Mouse (Mus musculus) ovary, postnatal 36 days (tissue): ENCODE measurements around the gene Pla2g1b.
"Not testable (repeated sequence)": the region's sequence is repeated elsewhere in the genome, so short reads cannot be mapped to it uniquely, and the experiment has no call there.

Source experiments
- DNase-seq: peaks from one replicate; pipeline ENCODE4 v3.0.0; 2022; ENCODE audit warnings: low spot score, mixed read lengths

Gene Pla2g1b

GRCm38 (mm10) chr5:115505617-115506016 lies 39.6 kb downstream of the Pla2g1b start:
- DNase-seq: not testable (repeated sequence)

DNA sequence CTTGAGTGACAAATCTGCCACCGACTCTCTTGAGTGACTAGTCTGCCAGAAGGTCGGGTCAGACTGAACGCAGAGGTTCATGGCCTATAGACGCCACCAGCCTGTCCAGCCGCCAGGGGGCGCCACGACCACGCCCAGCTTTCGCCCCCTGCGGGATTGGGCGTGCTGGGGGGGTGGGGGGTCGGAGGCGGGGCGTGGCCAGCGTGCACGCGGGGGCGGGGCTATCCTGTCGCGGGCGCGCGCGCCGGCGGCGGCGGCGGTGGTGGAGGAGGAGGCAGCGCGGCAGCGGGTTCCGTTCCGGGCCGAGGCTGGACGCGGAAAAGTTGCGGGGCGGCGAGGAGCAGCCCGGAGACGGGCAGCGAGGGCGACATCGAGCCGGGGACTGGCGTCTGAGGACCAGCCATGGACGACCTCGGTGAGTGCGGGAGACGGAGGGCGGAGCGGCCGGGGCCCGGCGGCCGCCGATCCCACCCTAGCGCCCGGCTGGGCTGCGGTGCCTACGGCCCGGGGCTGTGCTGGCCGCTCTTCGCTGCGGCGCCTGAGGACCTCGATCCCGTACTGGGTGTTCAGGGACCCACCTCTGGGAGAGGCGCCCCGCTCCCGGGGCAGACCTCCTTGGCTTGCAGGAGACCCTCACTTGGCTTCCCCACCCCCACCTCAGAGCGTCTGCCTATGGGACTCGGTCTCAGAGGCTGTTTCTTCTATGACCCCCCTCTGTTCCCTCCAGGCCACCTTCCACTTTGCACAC lies 40.6 kb downstream of the Pla2g1b start, which contains the start of gene Pxn:
Gene Pxn, plus strand, starts transcription at position 223 of the 748 bp plus-strand sequence.
- peak; percentile 94 for DNase-seq

DNA sequence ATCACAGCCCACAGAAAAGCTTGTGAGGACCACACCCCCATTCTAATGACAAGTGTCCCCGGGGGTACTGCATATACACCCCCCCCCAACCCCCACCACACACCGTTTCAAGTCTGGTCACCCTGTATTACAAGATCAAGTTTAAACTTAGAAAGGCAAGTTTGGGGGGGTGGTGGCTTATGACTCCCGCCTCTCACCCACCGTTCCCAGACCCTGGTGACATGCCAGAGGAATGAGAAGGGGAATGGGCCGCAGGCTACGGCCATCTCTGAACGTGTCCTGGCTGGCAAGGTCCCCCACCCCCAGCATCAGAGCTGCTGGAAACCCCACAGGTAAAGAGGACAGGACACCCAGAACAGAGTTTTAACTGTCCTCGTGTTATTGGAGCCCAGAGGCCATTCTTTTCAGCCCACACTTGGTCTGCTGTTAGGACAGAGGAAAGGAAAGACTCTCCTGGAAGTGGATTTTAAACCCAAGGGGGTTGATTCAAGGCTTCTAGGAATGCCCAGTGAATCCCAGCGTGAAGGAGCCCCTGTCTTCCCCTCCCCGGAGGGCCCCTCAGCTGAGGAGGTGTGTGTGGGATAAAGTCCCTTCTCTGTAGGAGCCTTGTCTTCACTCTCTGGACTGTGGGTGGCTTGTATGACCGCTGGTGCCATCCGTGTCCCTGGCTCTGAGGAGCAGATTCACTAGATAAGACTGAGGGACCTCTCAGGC lies 41.4 kb downstream of the Pla2g1b start:
- no peak for DNase-seq

DNA sequence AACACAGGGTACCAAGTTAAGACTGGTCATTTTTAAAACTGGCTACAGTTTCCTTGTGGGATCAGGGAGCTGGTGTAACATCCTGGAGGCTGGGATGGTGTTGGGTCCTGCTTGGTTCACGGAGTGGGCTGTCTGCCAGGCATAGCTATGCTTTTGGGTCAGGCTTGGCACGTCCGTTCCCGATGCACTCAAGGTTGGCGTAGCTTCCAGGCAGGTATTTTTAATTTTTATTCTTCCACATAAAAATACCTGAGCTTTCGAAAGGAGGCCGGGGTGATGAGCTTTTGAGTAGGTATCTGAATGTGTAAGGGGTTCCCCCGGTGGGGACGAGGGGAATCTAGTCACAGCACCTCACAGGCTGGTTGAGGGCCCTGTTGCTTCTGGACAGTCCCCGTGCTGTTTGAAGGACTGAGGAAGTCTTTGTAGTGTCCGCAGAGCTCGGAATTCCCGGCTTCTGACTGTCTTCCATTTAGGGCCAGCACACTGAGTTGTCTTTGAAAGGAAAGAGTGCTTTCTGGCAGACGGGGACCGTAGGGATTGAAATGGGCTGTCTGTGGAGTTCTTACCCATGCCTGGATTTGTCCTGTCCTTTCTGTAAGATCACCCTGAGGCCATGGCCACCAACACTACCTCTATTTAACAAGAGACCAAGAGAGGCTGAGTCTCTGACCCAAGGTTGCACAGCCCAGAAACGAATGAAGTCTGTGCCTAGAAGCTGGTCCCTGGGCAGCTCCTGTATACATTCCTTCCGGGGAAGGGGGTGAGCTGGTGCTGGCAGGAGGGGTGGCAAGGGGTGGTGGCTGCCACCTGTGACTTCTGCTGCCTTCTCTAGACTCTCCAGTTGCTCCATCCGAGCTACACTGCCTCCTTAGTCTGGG lies 42.2 kb downstream of the Pla2g1b start:
- DNase-seq: peak; percentile 44

- DNase-seq: peak; percentile 38
Observed at GRCm38 (mm10) chr5:115508859-115509147, 42.7 kb downstream of the Pla2g1b start.

GRCm38 (mm10) chr5:115509321-115509761 lies 43.3 kb downstream of the Pla2g1b start:
- no peak for DNase-seq

DNA sequence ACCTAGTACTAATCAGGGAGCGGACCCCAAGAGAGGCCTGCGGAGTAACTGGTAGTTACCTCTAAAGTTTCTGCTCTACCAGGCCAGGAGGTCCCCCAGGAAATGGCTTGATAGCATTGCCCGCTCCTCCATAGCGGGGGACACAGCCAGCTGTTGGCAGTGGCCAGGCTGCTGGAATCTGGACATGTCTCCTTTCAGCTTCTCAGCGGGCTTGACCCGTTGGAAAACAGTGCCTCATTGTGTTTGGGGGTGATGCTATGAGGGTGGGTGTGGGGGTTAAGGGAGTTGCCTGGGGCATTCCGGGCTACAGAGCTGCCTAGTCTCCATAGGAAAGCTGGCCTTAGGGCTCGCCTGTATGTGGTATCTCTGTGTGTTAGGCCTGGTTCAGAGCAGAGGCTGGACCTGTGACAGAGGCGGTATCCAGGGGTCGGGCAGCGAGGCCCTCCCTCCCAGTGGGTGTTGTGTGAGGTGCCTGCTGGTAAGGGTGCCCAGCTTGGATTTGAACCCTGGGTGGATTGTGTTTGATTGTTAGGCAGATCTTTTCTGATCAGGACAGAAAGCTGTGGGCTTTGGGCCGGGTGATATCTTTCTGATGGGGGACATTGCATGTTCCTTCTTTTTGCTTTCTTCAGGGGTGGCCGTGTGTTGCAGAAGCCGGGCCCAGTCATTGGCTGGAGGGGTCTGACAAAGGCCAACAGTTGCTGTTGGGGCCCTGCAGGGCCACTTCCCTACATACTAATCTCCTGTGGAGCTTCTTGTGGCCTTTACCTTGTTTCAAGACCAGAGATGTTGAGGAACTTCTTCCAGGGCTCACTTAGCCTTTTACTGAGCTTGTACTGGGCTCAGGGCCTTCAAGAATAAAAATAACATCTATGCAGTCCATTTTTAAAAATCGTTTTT lies 44.0 kb downstream of the Pla2g1b start:
- no peak for DNase-seq

DNA sequence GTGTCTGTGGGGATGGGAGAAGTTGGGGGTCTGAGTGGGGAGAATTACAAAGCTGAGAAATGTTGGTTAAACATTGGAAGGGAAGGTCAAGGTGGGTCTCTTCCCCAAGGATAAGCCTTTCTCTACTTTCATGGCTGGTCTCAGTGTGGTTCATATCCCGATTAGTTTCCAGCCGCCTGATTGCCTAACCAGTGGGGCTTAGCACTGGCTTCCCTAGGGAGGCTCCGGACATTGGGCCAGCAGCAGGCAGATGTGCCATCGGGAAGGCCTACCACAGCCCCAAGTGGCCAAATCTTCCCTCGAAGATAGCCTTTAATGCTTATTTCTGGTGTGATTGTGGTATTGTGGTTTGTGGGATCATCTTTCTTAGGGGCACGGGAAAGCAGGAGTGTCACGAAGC lies 46.3 kb downstream of the Pla2g1b start:
- no peak for DNase-seq

DNA sequence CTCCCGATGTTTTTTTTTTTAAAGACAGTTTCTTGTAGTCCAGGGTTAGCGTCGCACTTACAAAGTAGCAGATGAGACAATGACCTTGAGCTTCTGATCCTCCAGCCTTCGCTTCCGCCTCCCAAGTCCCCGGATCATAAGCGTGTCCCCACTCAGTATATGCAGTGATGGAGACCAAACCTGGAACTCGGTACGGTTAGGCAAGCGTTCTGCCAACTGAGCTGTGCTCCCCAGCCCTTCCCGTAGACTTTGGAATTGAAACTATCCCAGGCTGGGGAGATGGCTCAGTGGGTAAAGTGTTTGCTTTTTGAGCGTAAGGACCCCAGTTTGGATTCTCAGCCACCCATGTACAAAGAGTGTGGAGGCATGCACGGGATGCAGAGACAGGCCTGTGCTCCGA lies 47.2 kb downstream of the Pla2g1b start:
- no peak for DNase-seq

DNA sequence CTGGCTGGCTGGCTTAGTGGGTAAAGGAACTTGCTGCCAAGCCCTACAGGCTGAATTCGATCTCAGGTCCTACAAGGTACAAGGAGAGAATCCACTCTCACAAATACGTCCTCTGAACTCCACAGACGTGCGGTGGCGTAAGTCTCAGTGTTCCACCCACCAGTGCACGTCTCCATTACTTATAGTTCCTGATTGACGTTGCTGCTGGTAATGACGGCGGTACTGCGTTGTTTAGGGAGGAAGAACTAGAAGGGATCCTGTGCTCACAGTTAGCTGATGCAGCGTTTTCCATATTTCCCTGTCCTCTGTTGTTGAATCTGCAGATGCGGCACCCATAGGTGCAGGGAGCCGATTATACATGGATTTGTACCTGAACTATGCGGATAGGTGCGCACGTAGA lies 47.7 kb downstream of the Pla2g1b start:
- no peak for DNase-seq

DNA sequence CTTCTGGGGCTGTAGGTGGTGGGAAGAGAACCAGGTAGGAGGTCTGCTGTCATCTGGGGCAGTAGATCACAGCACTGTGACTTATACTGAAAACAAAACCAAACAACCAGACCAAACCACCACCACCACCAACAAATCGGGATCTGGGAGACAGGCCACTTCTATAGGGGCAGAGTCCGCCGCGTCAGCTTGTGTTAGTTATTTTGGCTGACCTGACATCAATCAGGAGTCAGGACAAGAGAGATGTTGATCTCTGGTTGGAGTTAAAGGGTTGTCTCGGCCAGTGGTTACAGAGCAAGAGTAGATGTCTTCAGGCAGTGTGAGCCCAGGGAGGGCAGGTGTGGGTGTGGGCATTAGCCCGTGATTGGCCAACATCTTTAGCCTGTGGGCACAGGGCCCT lies 48.3 kb downstream of the Pla2g1b start:
- DNase-seq: no peak

- DNase-seq: no peak
Observed at GRCm38 (mm10) chr5:115514896-115515587, 49.0 kb downstream of the Pla2g1b start.

GRCm38 (mm10) chr5:115516081-115516907 lies 50.2 kb downstream of the Pla2g1b start:
- no peak for DNase-seq

GRCm38 (mm10) chr5:115516908-115517307 lies 50.8 kb downstream of the Pla2g1b start:
- DNase-seq: no peak

DNA sequence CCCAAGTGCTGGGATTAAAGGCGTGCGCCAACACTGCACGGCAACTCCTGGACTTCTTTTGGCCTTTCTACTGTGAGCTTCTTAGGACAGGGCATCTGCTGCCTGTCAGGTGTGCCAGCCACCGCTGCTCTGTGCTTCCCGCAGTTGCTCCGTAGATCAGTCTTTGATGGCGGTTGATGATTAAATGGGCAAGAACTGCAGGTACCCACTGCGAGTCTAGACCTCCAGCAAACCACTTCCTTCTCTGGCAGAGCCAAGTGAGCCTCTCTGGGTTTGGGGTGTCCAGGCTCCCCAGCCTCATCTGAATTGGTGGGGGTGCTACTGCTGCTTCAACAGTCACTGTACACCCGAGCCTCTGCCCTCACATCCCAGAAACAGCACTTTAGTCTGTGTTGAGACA lies 51.4 kb downstream of the Pla2g1b start:
- no peak for DNase-seq

DNA sequence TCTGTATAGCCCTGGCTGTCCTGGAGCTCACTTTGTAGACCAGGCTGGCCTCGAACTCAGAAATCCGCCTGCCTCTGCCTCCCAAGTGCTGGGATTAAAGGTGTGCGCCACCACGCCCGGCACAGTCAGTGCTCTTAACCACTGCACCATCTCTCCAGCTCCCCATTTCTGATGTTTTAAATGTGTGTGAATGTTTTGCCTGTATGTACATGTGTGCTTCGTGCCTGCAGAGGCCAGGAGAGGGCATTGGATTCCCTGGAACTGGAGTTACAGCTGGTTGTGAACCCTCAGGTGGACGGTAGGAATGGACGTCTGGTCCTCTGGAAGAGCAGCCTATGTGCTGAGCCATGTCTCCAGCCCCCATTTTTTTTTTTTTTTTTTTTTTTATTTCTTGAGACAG lies 52.2 kb downstream of the Pla2g1b start:
- not testable (repeated sequence) for DNase-seq

- DNase-seq: no peak
Observed at GRCm38 (mm10) chr5:115520325-115520869, 54.3 kb downstream of the Pla2g1b start.

DNA sequence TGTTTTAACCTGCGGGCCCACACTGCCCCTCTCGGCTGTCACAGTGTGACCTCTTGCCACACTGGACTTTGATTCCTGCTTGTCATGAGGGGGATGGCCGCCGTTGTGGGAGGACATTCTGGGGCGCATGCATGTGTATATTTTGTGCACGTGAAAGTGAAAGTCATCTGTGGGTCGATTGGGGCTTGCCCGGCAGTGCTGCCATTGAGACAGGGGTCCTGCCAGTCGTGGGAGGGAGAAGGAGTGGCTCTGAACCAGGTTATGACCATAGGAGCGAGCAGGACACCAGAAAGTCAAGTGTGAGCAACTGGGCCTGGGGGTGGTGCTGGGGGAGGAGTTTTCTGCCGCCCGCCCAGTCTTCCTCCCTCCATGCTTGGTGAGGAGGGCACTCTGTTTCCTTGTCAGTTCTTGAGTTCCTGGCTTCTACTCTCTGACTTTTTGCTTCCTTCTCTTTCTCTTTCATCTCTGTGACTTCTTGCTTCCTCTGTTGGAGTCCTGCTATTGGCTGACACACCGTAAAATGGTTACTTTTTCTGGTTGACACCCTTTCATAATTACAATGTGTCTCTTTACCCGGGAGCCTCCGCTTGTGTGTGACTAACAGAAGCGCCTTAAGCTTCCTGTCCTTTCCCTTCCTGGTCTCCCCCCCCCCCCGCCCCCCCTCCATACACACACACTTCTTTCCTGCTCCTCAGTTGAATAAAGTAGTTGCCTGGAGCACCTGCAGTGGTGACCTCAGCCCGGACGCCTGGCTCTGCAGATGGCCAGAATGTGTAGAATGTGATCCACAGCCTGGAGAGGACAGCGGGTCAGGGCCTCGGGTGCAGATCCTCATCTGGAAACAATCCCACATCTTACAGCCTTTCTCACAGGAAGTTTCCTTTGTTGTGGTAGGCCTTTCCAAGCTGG lies 55.7 kb downstream of the Pla2g1b start:
- DNase-seq: no peak

DNA sequence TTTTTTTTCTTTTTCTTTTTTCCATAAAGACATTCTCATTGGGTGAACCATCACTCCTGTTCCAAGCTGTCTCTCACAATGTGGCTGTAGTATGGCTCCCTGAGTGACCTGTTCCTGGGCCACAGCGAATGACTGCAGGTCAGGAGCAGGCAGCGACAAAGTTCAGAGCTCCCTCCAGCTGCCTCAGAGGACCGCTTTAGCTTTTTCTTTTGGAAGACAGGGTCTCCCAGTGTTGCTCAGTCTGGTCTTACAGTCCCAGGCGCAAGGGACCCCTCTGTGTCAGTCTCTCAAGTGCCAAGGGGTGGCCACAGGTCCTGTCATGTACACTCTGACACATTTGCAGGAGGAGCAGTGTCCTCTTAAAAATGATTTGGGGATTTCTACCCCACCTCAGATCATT lies 56.5 kb downstream of the Pla2g1b start:
- DNase-seq: no peak
